Mouse (Mus musculus) gastrocnemius, postnatal 10 days (tissue): Measurements from ENCODE around the gene Zfp281. TPM values are rescaled to one million over a fixed set of nuclear protein-coding genes. Genes with fewer than 3 reads are reported as not detected.

Source experiments
- DNase-seq: peaks from one replicate; pipeline ENCODE4 v3.0.0; 2021; ENCODE audit warnings: mixed read lengths
- total RNA-seq, 2 experiments: library from RNA; stranded (reverse); gene quantifications; 2 replicates each; pipeline ENCODE4 v1.2.3; 2021

Zfp281 gene
- total RNA-seq, 2 experiments from 2014 or later, result 8.7 to 10.3 TPM

DNA sequence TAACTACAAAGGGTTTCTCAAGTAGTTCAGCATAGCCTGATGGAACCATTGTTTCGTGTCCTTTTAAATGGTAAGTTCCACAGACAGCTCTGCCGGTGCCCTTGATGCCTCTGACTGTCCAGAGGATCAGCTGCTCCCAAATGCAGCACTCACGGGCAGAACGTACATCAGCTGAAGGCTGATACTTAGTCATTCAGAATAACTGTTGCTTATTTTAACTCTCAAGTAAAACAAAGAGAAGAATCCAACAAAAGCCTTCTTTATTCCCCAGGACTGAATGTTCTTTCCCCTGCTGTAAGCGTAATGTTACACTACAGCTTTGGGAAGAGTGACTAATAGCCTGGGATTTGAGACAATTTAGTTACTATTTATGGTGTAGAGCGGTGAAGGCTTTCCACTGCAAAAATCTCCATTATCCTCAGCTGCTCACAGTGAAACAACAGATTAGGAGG lies 11.4 kb upstream of the Zfp281 start:
- DNase-seq, result no peak

DNA sequence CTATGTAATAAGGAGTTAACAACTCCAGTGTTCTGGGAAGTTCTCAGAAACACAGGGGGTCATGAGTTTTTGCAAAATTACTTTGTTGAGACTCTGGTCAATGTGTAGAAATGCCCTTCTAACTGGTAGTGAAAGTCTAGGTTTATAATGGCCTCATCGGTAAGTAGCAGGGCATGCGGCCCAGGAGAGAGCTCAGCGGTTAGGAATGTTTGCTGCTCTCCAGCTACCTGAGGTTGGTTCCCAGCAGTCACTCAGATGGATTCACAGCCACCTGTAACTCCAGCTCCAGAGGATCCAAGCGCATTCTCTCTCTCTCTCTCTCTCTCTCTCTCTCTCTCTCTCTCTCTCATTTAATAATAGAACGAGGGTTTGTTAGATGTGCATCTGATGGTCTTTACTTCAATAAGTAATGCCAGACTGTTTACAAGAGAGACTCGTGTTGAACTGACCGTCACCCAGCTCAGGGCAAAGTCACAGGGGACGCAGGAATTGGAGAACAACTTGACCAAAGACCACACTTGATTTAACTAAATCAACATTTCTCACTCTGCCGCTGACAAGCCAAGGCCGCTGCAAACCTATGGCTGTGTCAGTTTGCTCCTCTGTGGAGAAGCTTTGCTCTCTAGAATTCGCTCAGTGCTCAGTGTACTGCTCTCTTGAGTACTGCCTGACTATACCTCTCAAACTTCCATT lies 9.8 kb upstream of the Zfp281 start:
- no peak for DNase-seq

DNA sequence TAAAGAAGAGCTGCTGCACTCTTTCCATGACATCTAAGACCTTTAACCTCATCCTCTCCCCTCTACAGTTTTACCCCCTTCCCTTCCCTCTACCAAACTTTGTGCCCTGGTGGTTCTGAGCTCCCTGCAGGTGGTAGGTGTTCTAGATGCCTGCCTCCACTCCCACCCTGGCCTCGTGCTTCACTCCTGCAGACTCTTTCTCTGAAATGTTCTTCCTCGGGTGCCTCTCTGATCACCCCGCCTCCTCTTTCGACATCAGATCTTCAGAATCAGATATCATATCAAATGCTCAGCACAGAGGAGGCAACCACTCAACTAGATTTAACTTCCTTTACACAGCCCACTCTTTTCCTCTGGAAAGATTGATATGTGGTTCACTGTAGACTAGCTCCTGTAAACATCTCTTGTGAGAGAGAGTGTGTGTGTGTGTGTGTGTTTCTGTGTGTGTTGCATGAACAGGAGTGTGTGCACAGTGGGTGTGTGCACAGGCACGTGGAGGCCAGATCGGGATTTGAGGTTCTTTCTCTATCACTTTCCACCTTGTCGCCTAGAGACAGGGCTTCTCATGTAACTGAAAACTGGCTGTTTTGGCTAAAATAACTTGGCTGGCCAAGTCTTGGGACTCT lies 7.4 kb upstream of the Zfp281 start:
- no peak for DNase-seq

DNA sequence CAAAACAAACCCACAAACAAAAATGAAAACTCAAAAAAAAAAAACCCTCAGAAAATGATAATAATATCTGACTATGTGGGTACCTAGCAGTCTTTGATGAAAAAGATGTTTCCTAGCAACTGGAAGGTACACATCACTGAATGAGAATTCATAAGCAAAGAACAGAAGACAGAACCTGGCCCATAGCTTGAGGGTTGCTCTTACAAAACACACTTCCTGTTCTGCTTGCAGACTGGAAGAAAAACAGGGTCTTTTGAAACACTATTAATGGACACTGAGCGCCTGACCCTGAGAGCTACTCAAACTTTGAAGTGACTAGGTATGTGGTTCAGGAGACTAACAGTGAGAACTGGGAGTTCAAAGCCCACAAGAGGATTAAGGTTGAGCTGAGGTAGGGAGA lies 6.1 kb upstream of the Zfp281 start:
- DNase-seq, result no peak

DNA sequence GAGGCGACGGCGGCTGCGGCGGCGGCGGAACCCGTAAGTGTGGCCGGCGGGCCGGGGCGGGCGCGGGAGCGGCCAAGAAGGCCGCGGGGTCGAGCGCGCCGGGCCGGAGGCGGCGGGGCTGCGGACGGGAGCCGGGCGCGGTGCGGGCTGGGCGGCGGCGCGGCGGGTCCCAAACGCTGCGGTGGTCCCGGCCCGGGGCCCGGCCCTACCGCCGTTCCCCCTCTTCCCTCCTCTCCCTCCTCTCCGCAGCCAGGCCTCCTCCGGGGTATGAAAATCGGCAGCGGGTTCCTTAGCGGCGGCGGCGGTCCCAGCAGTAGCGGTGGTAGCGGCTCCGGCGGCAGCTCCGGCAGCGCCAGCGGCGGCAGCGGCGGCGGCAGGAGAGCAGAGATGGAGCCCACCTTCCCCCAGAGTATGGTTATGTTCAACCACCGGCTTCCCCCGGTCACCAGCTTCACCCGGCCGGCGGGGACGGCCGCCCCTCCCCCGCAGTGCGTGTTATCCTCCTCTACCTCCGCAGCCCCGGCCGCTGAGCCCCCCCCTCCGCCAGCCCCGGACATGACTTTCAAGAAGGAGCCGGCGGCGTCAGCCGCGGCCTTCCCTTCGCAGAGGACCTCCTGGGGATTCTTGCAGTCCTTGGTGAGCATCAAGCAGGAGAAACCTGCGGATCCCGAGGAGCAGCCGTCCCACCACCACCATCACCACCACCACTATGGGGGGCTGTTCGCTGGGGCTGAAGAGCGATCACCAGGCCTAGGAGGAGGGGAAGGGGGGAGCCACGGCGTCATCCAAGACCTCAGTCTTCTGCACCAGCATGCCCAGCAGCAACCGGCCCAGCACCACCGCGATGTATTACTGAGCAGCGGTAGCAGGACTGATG lies 556 bp downstream of the Zfp281 start:
- DNase-seq, result peak; percentile 50

DNA sequence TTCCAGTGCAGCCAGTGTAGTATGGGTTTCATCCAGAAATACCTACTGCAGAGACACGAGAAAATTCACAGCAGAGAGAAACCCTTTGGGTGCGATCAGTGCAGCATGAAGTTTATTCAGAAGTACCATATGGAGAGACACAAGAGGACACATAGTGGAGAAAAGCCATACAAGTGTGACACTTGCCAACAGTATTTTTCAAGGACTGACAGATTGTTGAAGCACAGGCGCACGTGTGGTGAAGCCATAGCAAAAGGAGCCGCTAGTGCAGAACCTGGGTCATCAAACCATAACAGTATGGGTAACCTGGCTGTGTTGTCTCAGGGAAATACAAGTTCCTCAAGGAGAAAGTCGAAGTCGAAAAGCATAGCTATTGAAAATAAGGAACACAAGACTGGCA lies 1.4 kb downstream of the Zfp281 start:
- no peak for DNase-seq

DNA sequence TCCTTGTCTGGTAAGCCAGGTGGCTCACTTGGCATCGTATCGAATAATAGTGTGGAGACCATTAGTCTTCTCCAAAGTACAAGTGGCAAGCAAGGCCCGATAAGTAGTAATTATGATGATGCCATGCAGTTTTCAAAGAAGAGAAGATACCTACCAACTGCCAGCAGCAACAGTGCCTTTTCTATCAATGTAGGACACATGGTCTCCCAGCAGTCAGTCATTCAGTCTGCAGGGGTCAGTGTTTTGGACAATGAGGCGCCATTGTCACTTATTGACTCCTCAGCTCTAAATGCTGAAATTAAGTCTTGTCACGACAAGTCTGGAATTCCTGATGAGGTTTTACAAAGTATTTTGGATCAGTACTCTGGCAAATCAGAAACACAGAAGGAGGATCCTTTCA lies 2.1 kb downstream of the Zfp281 start:
- no peak for DNase-seq

DNA sequence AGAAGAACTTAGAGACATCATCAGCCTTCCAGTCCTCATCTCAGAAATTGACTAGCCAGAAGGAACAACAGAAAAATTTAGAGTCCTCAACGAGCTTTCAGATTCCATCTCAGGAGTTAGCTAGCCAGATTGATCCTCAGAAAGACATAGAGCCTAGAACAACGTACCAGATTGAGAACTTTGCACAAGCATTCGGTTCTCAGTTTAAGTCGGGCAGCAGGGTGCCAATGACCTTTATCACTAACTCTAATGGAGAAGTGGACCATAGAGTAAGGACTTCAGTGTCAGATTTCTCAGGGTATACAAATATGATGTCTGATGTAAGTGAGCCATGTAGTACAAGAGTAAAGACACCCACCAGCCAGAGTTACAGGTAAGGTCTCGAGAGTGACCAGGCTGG lies 2.9 kb downstream of the Zfp281 start:
- no peak for DNase-seq

DNA sequence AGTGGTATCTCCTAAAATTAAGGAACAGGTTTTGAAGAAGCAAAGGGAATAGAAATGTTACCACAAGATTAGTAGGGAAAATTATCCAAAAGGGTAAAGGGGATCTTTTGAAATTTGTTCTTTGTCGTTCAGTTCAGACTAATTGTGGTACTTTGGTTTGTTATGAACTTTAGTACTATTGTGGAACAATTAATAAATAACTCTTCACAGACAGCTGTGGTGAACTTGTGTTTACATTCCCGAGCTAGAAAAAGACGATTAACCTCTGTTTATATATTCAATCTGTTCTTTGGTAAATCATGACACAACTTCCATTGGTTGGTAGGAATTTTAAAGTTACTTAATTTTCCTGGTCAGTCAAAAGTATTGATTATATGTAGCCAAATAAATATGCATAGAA lies 8.2 kb downstream of the Zfp281 start:
- no peak for DNase-seq

DNA sequence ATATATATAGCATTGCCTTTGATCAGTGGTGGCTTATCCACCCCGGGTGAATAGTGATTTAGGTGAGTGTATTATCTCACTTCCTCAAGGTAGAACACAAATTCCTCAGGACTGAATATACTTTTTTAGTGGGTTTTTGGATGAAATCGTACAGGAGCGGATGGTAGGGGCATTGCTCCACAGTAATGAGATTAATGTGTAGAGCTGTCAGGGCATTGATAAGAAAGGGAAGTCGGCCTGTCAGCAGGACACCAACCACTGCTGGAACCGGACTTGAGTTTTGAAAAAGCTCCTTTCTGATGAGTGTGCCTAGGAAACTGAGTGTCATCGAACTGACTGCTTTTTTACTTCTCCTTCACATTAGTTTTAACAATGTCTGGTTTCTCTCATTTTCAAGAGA lies 10.9 kb downstream of the Zfp281 start:
- no peak for DNase-seq

DNA sequence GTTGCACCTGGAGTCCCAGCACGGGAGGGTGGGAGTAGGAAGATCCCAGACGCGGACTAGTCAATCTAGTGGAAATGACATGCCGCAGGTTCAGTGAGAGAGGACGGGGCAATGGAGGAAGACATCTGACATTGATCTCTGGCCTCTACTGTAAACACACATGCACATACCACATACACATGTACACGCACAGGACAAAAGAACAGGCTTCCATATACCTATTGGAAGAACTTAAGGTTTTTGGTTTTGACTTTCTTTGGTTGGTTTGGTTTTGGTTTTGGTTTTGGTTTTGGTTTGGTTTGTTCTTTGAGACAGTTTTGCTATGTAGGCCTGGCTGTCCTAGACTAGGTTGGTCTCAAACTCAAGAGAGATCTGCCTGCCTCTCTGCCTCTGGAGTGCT lies 12.2 kb downstream of the Zfp281 start:
- DNase-seq, result no peak

DNA sequence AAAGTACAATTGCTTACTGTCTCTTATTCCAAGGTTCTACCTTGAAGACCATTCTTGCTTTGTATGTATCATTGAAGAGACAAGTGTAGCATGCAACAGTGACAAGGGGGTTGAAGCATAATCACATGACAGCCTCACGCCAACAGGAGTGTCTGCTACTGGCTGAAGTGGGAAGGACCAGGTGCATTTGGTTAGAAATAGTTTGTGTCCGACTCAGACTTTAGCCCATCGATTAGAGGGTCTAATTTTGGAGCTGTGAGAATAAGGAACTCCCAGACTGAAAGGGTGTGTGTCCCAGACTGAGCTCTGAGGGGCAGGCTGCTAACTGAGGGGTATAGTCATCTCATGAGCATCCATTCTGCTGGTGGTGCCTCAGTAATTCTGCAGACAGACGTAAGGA lies 13.0 kb downstream of the Zfp281 start:
- DNase-seq, result no peak

DNA sequence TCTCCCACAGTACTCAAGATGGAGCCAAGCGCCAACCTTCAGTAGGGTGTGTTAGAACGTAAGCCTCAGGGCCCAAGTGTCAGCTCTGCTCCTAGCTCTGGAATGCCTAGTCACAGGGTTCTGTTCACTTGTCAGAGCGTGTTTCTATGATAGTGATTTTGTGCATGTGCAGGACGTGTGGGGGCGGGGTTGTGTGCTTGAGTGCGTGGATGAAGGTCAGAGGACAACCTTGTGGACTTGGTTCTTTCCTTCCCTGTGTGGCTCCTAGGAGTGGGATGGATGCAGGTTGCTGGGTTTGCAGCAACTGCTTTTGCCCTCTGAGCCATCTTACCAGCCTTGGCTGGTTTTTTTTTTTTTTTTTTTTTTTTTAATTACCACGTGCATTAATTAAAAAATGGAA lies 13.5 kb downstream of the Zfp281 start:
- no peak for DNase-seq

DNA sequence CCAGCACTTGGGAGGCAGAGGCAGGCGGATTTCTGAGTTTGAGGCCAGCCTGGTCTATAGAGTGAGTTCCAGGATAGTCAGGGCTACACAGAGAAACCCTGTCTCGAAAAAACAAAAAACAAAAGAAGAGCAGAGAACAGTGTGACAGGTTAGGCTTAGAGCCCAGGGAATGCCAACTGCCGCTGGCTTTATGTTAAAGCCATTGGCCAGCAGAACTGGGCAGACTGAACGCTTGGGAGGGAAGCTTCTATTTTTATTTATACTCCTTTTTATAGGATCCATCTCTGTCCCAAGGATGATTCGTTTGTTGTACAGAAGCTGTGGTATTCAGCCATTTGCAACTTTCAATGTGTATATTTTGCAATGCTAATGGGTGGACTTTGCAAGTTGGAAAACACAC lies 14.0 kb downstream of the Zfp281 start:
- DNase-seq, result no peak

DNA sequence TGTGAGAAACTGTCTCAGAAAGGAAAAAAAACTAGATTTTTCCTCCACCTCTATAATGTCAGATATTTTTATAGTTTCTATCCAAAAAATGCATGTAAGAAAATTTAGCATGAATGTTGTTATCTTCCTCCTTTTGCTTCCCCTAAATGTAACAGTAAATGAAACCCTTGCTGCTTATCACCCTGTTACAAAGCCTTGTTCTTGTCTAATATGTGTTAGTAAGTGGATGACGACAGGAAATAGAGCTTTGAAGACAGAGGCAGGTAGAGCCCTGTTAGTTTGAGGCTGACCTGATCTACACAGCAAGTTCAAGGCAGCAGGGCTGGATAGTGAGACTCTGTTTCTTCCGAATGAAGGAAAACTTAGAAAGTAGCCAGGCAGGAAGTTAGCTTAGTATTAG lies 14.5 kb downstream of the Zfp281 start:
- no peak for DNase-seq

DNA sequence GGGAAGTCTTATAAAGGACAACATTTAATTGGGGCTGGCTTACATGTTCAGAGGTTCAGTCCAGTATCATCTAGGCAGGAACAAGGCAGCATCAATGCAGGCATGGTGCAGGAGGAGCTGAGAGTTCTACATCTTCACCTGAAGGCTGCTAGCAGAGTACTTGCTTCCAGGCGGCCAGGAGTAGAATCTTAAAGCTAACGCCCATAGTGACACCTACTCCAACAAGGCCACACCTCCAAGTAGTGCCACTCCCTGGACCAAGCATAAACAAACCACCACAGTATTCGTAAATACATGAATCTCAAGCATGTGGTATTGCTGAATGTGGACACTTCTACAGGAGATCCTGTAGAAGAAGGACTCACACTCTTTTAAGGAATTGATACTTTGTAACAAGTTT lies 18.0 kb downstream of the Zfp281 start:
- no peak for DNase-seq

DNA sequence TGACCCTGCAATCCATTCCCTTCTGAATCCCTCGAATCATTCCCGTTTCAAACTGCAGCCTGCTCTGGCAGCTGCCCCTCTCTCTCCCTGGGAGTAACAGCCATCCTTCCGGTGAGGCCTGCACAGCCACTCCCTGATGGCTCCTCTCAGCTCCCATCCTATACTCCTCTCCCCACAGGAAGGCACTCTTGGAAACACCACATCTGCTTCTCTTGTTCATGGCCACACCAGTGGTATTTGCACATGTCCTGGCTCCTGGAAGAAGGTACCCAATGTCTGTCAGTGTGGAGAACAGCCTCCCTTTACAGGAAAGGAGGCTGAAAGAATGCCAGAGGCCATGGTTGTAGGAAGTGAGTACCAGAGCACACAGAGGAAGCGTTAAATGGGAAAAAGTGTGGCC lies 19.8 kb downstream of the Zfp281 start:
- no peak for DNase-seq

DNA sequence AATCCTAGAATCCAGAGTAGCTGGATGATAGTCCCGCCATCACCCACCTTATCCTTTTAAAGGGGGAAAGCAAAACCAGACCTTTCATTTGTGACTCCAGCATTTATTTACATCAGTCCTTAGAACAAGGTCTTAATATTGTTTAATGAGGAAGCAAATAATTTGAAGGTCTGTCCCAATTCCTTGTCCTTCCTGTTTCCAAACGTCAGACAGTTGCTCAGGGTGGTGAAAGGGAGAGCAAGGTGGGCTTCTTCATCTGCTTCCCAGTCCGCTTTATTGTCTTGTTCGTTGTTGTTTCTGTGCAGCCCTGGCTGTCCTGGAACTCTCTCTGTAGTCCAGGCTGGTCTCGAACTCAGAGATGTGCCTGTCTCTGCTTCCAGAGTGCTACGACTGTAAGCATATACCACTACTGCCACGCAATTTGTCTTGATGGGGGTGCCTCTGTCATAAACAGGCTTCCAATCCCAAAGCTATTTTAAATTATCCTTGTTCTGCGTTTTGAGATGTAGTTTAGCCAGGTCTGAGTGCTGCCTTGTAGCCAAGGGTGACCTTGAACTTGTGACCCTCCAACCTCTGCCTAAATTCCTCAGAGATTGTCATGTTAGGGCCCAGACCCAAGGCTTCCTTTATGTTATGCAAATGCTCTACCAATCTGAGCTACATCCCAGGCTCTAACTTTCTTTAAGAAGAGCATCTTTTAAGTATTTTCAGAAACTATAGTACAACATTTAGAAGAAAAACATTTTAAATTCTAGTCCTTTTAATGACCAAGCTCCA lies 21.3 kb downstream of the Zfp281 start:
- no peak for DNase-seq

DNA sequence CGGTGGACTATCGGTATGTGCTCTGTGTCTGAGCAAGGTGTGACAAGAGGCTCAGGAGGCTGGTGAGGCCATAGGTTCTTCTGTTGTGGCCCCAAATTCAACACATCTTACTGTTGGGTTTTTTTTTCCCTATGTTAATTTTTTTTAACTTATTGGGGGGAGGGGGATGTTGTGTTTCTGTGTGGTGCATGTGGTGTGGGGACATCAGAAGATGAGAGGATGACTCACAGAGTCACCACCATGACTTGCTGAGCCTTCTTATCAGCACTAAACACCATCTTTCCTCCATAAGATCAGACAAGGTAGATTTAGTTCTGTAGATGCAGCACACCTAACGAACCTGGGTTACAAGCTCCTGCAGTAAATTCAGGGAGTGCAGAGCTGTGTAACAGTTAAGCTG lies 27.4 kb downstream of the Zfp281 start:
- DNase-seq, result no peak

DNA sequence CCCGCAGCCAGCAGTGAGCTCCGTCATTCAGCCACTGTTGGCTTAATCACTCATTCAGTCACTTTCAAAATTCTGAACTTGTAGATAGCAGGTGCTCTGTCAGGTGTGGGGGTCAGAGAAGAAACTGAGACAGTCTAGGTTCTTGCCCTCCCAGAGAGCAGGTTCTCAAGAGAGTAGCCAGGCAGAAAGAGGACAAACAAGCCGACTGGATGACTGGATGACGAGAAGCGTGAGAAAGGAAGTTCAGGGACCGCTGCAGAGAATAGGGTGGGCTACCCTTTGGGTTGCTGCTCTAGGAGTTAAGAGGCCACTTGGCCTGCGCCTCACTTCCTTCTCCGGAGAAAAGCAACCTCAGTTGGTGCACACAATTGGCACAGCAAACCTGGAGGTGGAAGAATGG lies 28.8 kb downstream of the Zfp281 start:
- no peak for DNase-seq

DNA sequence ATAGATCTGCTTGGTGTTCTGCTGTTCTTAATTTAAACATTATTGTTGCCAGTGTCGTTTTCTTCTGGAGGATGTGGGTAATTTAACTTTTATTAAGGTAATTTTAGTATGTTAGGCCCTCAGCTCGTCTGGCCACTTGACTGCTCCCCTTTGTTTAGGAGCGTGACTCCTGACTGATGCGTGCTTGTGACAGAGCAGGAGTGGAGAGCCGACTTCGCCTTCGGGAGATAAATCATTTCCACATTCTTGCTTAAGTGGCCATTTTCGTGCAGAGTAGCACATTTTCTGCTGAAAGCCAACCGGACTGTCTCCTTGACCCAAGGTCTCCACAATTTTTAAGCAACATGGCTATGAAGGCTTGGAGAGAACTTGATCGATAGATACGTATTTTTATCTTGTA lies 29.7 kb downstream of the Zfp281 start:
- DNase-seq, result no peak

DNA sequence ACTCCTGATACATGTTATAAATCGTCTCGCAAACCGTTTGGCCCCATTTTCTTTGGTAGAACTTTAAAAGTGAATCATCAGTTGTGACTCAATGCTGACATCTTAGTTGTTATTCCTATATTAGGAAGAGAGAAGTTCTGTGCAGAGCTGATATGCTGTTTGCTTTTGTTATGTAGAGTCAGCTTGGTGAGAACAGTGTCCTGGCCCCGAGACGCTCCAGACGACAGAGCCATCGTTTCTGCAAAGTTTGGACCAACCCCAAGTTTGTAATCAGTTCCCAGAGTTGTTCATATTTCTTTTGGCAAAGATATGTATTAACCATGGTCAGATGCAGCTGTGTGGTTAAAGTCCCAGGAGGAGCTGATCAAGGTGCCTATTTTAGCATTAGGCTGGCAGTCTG lies 31.9 kb downstream of the Zfp281 start:
- no peak for DNase-seq
